Mouse (Mus musculus) neural tube, embryonic 15.5 days (tissue): ENCODE data around the gene Rad51b. TPM values are rescaled to one million over a fixed set of nuclear protein-coding genes. Genes with fewer than 3 reads are reported as not detected.

Source experiments
- ATAC-seq: fragments of 200-750 bp; cut with Nextera tagmentation; 2 replicates; pipeline ENCODE4 v1.8.0; 2017; ENCODE audit warnings: mild to moderate bottlenecking, moderate TSS enrichment, moderate library complexity; ENCODE audit not compliant: low FRiP score
- H3K27ac ChIP-seq: fragments of 300-500 bp; sonication (generic); replicated peaks from 2 replicates; pipeline ENCODE4 v1.5.1; 2015; ENCODE audit warnings: mild to moderate bottlenecking, inconsistent platforms
- H3K27me3 ChIP-seq: fragments of 300-500 bp; sonication (generic); replicated peaks from 2 replicates; pipeline ENCODE4 v1.6.1; 2015; ENCODE audit warnings: inconsistent platforms
- H3K36me3 ChIP-seq: fragments of 300-500 bp; sonication (generic); 2 replicates; pipeline ENCODE4 v1.6.1; 2015; ENCODE audit warnings: inconsistent platforms
- H3K4me1 ChIP-seq: fragments of 300-500 bp; sonication (generic); 2 replicates; pipeline ENCODE4 v1.6.1; 2015; ENCODE audit warnings: inconsistent platforms
- H3K4me2 ChIP-seq: fragments of 300-500 bp; sonication (generic); 2 replicates; pipeline ENCODE4 v1.6.1; 2015; ENCODE audit warnings: inconsistent platforms, mild to moderate bottlenecking, moderate library complexity
- H3K4me3 ChIP-seq: fragments of 300-500 bp; sonication (generic); replicated peaks from 2 replicates; pipeline ENCODE4 v1.5.1; 2015; ENCODE audit warnings: mild to moderate bottlenecking, inconsistent platforms
- H3K9ac ChIP-seq: fragments of 300-500 bp; sonication (generic); replicated peaks from 2 replicates; pipeline ENCODE4 v1.6.1; 2015; ENCODE audit warnings: mild to moderate bottlenecking, inconsistent platforms
- H3K9me3 ChIP-seq: fragments of 300-500 bp; sonication (generic); replicated peaks from 2 replicates; pipeline ENCODE4 v1.6.1; 2016; ENCODE audit warnings: inconsistent platforms
- WGBS: fragments of 180-500 bp; shearing (Covaris S2); methylation state at CpG from one replicate; pipeline ENCODE4 v1.1.7; 2015; ENCODE audit warnings: mixed read lengths; 5-methylcytosine and 5-hydroxymethylcytosine counted together
- polyA plus RNA-seq: library from polyadenylated mRNA; unstranded; fragments of >200 nt; fragmentation: Nextera tagmentation; extraction: Ambion mirVana; gene quantifications from 2 replicates; pipeline ENCODE4 v1.2.1, GENCODE M21; 2015

The Rad51b gene
- polyA plus RNA-seq, 1 experiment from 2014 or later: 1.4 TPM

DNA sequence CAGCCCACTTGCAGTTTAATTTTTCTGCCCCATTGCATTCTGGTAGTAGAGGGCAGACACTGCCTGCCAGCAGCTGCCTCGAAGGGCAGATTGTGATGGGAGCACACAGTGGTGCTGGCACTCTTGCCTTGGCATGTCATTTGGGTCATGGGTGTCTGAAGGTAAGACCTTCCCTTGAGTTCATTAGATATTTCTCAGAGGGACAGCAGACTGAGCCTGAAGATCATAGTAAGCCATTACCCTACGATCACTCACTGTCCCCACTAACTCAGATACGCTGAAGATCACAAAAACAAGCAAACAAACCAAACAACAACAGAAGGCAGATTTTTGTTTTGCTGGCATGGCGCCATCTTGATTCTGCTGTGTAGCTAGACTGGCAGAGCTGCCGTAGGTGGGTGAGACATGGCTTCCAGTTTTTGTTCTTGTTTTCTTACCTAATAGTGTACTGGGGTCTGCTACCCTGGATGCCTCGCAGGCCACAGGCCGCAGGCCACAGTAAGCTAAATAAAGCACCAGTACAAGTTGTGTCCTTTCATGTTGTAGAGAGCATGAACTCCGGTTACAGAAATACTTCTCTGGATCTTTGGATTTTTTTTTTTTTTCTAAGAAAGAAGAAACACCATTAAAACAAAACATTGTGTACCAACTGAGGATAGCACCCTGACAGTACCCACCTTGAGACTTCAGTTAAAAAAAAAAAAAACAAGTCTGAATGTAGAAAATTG, 316.1 kb downstream of the Rad51b start:
- ATAC-seq: 0 out of 2 replicates have a peak, but pooled peaks have one; percentile 28
- 78% methylated on average over 8 of the region's 8 CpGs for WGBS
- Histone ChIP-seq H3K27me3 (no peaks in the 10 kb centered on the region), H3K4me3 (no peak overlapping the region), H3K36me3 (no peaks in the 10 kb centered on the region), H3K4me2 (no peak overlapping the region), H3K27ac (peak overlapping the region; percentile 67), H3K9me3 (no peaks in the 10 kb centered on the region), H3K4me1 (peaks cover 22% of the 10 kb centered on the region), H3K9ac (no peak overlapping the region)

DNA sequence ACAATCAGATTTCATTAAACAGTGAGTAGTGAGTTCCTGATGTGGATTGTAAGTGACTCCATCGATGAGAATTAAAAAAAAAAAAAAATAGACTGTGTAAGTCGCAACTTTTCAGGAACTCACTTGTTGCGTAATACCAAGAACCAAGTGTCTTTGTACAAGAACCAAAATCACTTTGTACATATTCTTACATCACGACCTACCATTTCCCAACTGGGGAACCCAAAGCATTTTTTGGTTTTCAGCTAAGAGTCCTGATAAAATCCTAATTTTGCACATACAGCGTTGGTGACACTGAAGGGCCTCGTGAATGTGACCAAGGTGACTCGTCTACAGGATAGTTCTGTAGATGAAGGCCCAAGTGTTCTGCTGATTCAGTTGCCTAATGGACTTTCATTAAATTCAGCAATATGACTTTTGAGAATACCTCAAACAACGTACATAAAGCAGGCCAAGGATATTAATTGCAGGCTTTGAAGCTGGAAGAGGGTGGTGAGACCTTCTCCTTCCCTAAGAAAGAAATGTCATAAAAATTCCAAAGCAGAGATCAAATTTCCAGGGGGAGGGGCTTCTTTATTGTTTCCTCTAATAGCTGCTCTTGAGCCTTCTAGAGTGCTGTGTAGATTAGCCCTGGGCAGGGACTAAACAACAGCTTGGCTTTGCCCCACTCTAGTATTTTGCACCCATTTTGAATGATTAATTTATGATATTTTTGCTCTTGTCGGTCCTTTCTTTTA, 316.9 kb downstream of the Rad51b start:
- H3K4me1 ChIP-seq: peaks cover 18% of the 10 kb centered on the region
- H3K27me3 ChIP-seq: no peaks in the 10 kb centered on the region
- no peak for ATAC-seq
- H3K9ac ChIP-seq: no peak overlapping the region
- H3K4me3 ChIP-seq: no peak overlapping the region
- no peaks in the 10 kb centered on the region for H3K9me3 ChIP-seq
- no peak overlapping the region for H3K27ac ChIP-seq
- no peaks in the 10 kb centered on the region for H3K36me3 ChIP-seq
- H3K4me2 ChIP-seq: no peak overlapping the region
- WGBS: 73% methylated on average over 9 of the region's 9 CpGs

DNA sequence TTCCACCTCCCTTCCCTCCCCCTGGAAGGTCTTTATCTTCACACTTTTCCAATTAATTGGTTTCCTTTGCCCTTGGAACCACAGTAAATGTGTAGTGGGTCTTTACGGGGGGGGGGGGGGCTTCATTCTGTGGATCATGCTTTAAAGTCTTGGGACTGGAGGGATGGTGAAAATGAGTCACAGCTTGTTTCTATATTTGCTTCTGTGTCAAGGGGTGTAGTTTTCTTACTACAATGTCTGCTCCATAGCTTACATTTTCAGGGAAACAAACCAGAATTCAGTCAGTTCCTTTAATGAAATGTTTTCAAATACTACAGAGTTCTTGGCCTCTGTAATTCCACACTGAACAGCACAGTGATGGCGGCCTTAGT, 317.5 kb downstream of the Rad51b start:
- H3K27ac ChIP-seq: no peak overlapping the region
- no peaks in the 10 kb centered on the region for H3K36me3 ChIP-seq
- H3K9me3 ChIP-seq: no peaks in the 10 kb centered on the region
- H3K9ac ChIP-seq: no peak overlapping the region
- 59% methylated on average over 2 of the region's 2 CpGs for WGBS
- ATAC-seq: no peak
- H3K4me3 ChIP-seq: no peak overlapping the region
- H3K4me1 ChIP-seq: peaks cover 13% of the 10 kb centered on the region
- no peaks in the 10 kb centered on the region for H3K27me3 ChIP-seq
- no peak overlapping the region for H3K4me2 ChIP-seq

DNA sequence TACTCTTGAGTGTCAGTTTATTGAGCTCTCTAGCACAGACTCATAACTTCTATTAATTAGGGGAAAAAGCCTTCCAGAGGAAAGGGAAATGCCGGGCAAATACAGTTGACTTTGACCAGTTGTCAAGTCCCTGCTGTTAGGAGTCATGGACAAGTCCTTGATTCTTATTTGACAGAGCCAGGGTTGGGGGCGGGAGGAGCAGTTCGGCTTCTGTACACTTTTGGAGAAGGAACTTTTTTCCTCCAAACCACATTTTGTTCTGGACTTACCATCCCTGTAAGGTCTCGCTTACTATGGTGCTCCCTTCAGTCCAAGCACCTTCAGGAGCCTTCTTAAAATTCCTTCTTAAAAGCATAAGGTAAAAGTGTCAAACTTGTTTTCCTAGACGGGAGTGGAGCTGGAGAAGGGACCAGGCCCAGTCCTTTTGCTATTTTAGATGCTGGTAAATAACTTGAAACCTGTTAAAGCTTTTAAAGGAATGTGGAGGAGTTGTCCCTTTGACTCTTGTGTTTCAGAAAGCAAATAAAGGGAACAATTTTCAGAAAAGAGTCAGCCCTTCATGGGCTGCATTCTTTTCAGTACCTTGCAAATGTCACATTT, 318.7 kb downstream of the Rad51b start:
- H3K27me3 ChIP-seq: no peaks in the 10 kb centered on the region
- H3K9ac ChIP-seq: no peak overlapping the region
- no peak overlapping the region for H3K27ac ChIP-seq
- no peak overlapping the region for H3K4me2 ChIP-seq
- H3K9me3 ChIP-seq: no peaks in the 10 kb centered on the region
- H3K4me1 ChIP-seq: peaks cover 11% of the 10 kb centered on the region
- no peaks in the 10 kb centered on the region for H3K36me3 ChIP-seq
- ATAC-seq: no peak
- WGBS: 90% methylated on average over 5 of the region's 5 CpGs
- no peak overlapping the region for H3K4me3 ChIP-seq

DNA sequence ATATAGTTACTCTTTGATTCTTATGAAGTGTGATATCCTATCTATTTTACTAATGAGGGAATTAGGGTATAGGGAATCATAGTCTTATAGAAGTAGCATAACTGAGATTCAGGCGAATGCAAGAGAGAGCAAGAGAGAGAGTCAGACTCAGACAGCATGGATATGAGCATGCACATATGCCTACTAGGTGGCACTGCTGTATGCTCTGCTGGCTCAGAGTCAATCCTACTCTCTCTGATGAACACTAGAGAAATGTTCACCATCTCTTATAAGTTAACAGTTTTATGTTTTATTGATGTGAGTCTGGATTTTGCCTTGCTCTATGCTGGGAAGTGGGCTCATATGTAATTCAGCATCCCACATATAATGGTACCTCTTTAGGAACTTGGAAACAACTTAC, 321.9 kb downstream of the Rad51b start:
- Histone ChIP-seq H3K4me3 (no peak overlapping the region), H3K36me3 (no peaks in the 10 kb centered on the region), H3K9me3 (no peaks in the 10 kb centered on the region), H3K4me1 (no peaks in the 10 kb centered on the region), H3K9ac (no peak overlapping the region), H3K27ac (no peak overlapping the region), H3K4me2 (no peak overlapping the region), H3K27me3 (no peaks in the 10 kb centered on the region)
- 100% methylated on average over 1 of the region's 1 CpGs for WGBS
- ATAC-seq: no peak

DNA sequence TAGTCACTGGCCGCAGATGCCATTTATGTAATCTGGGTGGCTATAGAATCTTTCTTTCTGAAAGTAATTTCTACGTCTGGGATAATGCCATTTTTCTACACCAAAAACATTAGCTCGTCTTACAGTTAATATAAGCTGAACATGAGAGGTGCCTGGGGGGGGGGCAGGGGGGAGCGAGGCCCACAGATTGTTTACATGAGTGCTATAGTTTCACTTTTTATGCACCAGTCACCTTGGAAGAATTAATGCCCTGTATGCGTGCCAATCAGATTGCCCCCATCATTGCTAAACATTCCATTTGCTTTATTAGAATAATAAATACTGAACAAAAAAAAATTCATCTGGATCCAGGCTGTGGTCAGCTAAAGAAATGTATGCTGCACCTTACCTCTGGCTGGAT, 323.6 kb downstream of the Rad51b start:
- no peak overlapping the region for H3K4me3 ChIP-seq
- H3K36me3 ChIP-seq: no peaks in the 10 kb centered on the region
- no peak overlapping the region for H3K9ac ChIP-seq
- no peak overlapping the region for H3K4me2 ChIP-seq
- ATAC-seq: no peak
- WGBS: 91% methylated on average over 5 of the region's 5 CpGs
- H3K9me3 ChIP-seq: no peaks in the 10 kb centered on the region
- H3K27ac ChIP-seq: no peak overlapping the region
- no peaks in the 10 kb centered on the region for H3K27me3 ChIP-seq
- 0 out of 2 replicates have a peak, but pooled peaks cover 2% of the 10 kb centered on the region for H3K4me1 ChIP-seq

DNA sequence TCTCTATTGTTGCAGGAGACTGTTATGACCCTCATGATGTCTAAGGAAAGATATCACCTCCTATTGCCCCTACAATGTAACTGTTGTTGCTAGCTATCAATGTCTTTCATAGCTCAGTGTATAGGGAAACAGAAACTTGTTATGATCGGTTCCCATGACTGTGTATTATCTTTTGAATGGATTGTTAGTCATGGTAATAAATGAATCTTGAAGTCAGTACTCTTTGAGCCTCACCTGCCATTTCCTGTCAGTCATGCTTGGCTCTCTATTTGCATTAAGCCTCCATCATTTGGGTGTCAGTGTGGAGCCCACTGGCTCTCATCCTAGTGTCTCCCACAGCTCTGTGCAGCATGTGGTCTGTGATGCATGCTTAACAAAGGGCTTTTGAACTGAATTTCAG, 326.2 kb downstream of the Rad51b start:
- ATAC-seq: no peak

DNA sequence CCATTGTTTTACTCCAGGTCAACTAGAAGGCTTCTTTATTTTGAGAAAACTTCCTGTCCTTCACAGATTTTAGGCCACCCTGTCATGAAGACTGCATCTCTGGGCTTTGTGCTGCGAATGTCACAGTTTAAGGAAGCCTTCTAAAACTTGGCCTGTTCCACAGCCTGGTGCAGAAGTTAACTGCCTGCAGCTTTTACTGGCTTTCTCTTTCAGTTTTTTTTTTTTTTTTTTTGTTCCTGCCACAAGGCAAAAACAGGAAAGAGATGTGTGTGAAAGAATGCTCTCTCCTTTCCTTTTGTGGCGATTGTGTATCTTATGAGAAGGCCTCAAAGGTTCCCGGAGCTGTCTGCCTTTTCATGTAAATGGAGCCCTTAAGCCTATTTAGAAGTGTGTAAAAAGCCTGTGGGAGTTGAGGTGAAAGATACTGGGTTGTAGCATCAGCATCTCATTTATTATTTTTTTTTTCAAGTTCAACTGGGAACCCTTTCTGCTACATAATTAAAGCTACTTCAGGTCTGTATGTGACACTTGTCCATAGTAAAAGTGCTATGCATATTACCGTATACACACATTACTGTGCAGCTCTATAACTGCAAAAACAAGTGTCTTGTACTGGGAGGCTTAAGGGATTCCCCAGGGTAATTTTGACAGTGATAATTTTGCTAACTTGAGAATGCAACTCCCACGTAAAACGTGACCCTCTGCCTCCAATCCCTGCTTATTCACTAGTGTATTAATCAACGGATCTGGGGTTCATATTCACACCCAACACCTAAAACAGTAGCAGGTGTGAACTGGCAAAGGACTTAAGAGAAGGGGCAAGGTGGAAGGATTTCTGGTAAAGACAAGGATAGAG, 328.8 kb downstream of the Rad51b start:
- H3K36me3 ChIP-seq: no peaks in the 10 kb centered on the region
- WGBS: 19% methylated on average over 7 of the region's 7 CpGs

More for the DNA sequence above, 326.2 kb downstream of the Rad51b start:
- no peaks in the 10 kb centered on the region for H3K27me3 ChIP-seq
- no peak overlapping the region for H3K4me2 ChIP-seq
- no peaks in the 10 kb centered on the region for H3K9me3 ChIP-seq
- H3K36me3 ChIP-seq: no peaks in the 10 kb centered on the region
- no peak overlapping the region for H3K9ac ChIP-seq
- WGBS: 64% methylated on average over 1 of the region's 1 CpGs
- peaks cover 14% of the 10 kb centered on the region for H3K4me1 ChIP-seq
- no peak overlapping the region for H3K4me3 ChIP-seq
- no peak overlapping the region for H3K27ac ChIP-seq

DNA sequence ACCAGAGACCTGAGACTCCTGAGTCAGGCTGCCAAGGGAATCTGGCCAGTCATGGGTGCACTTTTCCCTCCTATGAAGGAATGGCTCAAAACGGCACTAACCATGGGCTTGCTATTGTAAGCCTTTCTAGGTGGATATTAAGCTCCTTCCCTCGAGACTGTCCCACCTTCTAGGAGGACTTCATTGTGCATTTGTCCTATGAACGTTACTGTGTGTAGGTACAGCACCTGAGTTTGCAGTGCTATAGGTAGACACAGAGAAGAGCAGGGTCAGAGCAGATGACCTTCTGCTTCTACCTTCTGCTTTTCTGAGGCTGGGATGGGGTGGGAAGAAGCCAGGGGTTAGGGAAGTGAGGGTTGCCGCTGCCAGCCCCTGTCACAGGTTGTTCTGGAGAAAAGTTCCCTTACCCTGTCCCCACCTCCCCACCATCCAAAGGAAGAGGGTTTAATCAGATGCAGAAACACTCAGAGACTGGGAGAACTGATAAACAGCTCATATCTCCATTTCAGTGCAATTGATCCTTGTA, 329.5 kb downstream of the Rad51b start:
- Histone ChIP-seq H3K36me3 (no peaks in the 10 kb centered on the region), H3K4me1 (peaks cover 14% of the 10 kb centered on the region), H3K9ac (no peak overlapping the region), H3K9me3 (no peaks in the 10 kb centered on the region), H3K27ac (0 out of 2 replicates have a peak overlapping the region, but pooled peaks have one; percentile 41), H3K27me3 (no peaks in the 10 kb centered on the region), H3K4me2 (no peak overlapping the region), H3K4me3 (no peak overlapping the region)
- WGBS: 46% methylated on average over 4 of the region's 4 CpGs
- ATAC-seq: no peak

More for the DNA sequence above, 328.8 kb downstream of the Rad51b start:
- H3K4me1 ChIP-seq: peaks cover 14% of the 10 kb centered on the region
- H3K4me2 ChIP-seq: no peak overlapping the region
- no peaks in the 10 kb centered on the region for H3K27me3 ChIP-seq
- no peak for ATAC-seq
- 0 out of 2 replicates have a peak overlapping the region, but pooled peaks have one; percentile 41 for H3K27ac ChIP-seq
- no peak overlapping the region for H3K4me3 ChIP-seq
- no peaks in the 10 kb centered on the region for H3K9me3 ChIP-seq
- H3K9ac ChIP-seq: no peak overlapping the region

DNA sequence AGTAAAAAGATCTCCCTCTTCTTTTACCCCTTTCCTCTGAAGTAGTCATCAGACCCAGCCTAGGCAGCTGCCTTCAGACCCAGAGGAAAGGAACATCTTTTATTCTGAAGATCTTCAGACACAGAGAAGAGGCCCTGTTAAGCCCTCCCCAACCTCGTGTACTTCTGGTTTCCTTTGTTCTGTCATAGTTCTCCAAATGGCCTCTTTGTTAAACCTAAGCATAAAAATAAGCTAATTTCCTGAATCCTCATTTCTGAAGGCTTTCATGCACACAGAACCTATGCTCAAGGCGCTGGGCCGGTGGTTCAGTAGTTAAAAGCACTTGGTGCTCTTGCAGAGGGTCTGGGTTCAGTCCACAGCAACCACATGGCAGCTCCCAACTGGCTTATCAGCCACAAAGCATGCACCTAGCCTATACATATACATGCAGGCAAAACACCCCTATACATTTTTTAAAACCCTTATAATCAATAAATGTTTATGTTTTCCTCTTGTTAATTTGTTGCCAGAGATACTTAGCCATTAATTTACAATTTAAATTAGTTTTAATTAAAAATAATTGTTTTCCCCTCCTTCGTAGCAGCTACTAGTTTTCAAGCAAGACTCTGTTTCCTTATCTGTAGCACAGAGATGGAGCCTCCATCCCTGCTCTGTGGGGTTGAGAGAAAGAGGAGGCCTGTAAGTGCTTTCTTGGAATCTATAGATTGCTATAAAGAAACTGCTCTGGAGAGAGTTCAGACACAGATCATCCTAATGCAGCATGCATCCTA, 330.5 kb downstream of the Rad51b start:
- 41% methylated on average over 4 of the region's 4 CpGs for WGBS
- no peak overlapping the region for H3K4me2 ChIP-seq

More for the DNA sequence above, 330.5 kb downstream of the Rad51b start:
- Histone ChIP-seq H3K9me3 (no peaks in the 10 kb centered on the region), H3K27ac (no peak overlapping the region), H3K36me3 (no peaks in the 10 kb centered on the region), H3K4me3 (no peak overlapping the region), H3K4me1 (peaks cover 14% of the 10 kb centered on the region), H3K9ac (no peak overlapping the region), H3K27me3 (no peaks in the 10 kb centered on the region)
- ATAC-seq: no peak
